Mouse (Mus musculus) kidney, postnatal 0 days (tissue): ENCODE data around the gene Cdkal1. TPM values are rescaled to one million over a fixed set of nuclear protein-coding genes. Genes with fewer than 3 reads are reported as not detected.

Source experiments
- ATAC-seq: fragments of 200-750 bp; cut with Nextera tagmentation; replicated peaks from 2 replicates; pipeline ENCODE4 v1.8.0; 2017; ENCODE audit warnings: low read depth, moderate number of reproducible peaks, moderate TSS enrichment, moderate library complexity; ENCODE audit not compliant: low FRiP score
- DNase-seq: peaks from one replicate; pipeline ENCODE4 v3.0.0-alpha.2; 2016; ENCODE audit warnings: low spot score
- H3K27ac ChIP-seq: fragments of 300-500 bp; sonication (generic); 2 replicates; pipeline ENCODE4 v1.5.1; 2014; ENCODE audit warnings: mild to moderate bottlenecking
- H3K27me3 ChIP-seq: fragments of 300-500 bp; sonication (generic); 2 replicates; pipeline ENCODE4 v1.6.1; 2014; ENCODE audit warnings: low read length, mixed read lengths; ENCODE audit not compliant: insufficient read depth
- H3K36me3 ChIP-seq: fragments of 300-500 bp; sonication (generic); 2 replicates; pipeline ENCODE4 v1.6.1; 2014; ENCODE audit warnings: low read length, mixed read lengths; ENCODE audit not compliant: insufficient read depth
- H3K4me1 ChIP-seq: fragments of 300-500 bp; sonication (generic); replicated peaks from 2 replicates; pipeline ENCODE4 v1.6.1; 2014; ENCODE audit warnings: antibody characterized with exemption, low read length, mixed read lengths; ENCODE audit not compliant: insufficient read depth
- H3K4me2 ChIP-seq: fragments of 300-500 bp; sonication (generic); 2 replicates; pipeline ENCODE4 v1.6.1; 2014; ENCODE audit warnings: mild to moderate bottlenecking, low read length, moderate library complexity, mixed read lengths
- H3K4me3 ChIP-seq: fragments of 300-500 bp; sonication (generic); replicated peaks from 2 replicates; pipeline ENCODE4 v1.5.1; 2014; ENCODE audit warnings: low read depth, low read length
- H3K9ac ChIP-seq: fragments of 300-500 bp; sonication (generic); 2 replicates; pipeline ENCODE4 v1.6.1; 2014; ENCODE audit warnings: low read depth, low read length
- H3K9me3 ChIP-seq: fragments of 300-500 bp; sonication (generic); replicated peaks from 2 replicates; pipeline ENCODE4 v1.6.1; 2016; ENCODE audit warnings: low read length, inconsistent platforms, mixed read lengths
- CTCF ChIP-seq: IDR thresholded peaks from 2 replicates; pipeline ENCODE4 v1.5.1; 2016; ENCODE audit warnings: antibody characterized with exemption, low read depth, mild to moderate bottlenecking, moderate library complexity
- WGBS: fragments of 180-500 bp; shearing (Covaris S2); extraction: QIAGEN DNeasy Blood & Tissue Kit; methylation state at CpG from one replicate; pipeline ENCODE4 v1.1.7; 2014; 5-methylcytosine and 5-hydroxymethylcytosine counted together
- polyA plus RNA-seq: library from polyadenylated mRNA; unstranded; fragments of >200 nt; fragmentation: Nextera tagmentation; extraction: Ambion mirVana; gene quantifications from 2 replicates; pipeline ENCODE4 v1.2.1, GENCODE M21; 2015

Gene Cdkal1
- polyA plus RNA-seq, 1 experiment from 2014 or later, result 30.1 TPM

DNA sequence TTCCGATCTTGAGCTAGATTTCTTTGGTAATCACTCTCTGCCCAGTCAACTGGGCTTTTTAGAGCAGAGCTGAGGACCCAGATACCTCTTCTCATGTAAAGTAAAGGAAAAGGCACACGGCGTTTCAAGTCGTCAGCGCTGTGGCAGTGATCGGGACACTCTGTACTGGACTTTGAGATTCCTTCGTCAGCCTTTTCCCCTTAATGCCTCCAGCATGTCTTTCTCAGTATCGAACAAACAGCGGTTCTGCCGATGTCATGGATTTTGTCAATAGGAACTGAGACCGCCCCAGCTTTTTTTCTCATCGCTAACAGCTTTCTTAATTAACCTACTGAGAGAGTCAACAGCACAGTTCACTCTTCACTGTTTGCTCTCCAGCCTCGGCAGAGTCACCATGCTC, 705.4 kb downstream of the Cdkal1 start:
- H3K27ac ChIP-seq, result no peak overlapping the region
- 84% methylated on average over 13 of the region's 13 CpGs for WGBS
- no peaks in the 10 kb centered on the region for H3K27me3 ChIP-seq
- no peak overlapping the region for H3K4me2 ChIP-seq
- DNase-seq (no peak), ATAC-seq (no peak)
- no peaks in the 10 kb centered on the region for H3K36me3 ChIP-seq
- H3K9me3 ChIP-seq, result no peaks in the 10 kb centered on the region
- H3K9ac ChIP-seq, result no peak overlapping the region
- H3K4me3 ChIP-seq, result no peak overlapping the region
- TF ChIP-seq CTCF, result no peak
- H3K4me1 ChIP-seq, result no peaks in the 10 kb centered on the region

DNA sequence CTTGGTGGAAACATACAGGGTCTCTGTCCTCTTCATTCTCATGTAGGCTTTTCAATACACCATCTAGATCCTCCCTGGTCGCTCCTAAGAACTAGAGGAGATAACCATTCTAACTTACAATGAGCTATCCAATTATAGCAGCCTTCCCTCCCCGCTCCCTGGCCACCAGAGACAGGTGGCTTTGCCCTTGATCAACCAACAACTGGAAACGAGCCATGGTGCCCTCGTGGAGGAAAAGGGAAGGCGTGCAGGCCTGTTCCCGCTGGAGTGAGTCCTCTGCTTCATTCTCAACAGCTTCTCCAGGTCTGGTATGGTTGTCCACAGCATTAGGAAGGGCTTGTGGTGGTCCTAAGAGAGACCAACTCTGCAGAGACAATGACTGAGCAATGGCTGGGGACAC, 706.1 kb downstream of the Cdkal1 start:
- no peak overlapping the region for H3K9ac ChIP-seq
- DNase-seq (no peak), ATAC-seq (no peak)
- H3K27ac ChIP-seq, result no peak overlapping the region
- TF ChIP-seq CTCF, result no peak
- no peak overlapping the region for H3K4me2 ChIP-seq
- H3K4me1 ChIP-seq, result no peaks in the 10 kb centered on the region
- no peaks in the 10 kb centered on the region for H3K36me3 ChIP-seq
- H3K4me3 ChIP-seq, result no peak overlapping the region
- WGBS, result 87% methylated on average over 6 of the region's 6 CpGs
- no peaks in the 10 kb centered on the region for H3K9me3 ChIP-seq
- H3K27me3 ChIP-seq, result no peaks in the 10 kb centered on the region

DNA sequence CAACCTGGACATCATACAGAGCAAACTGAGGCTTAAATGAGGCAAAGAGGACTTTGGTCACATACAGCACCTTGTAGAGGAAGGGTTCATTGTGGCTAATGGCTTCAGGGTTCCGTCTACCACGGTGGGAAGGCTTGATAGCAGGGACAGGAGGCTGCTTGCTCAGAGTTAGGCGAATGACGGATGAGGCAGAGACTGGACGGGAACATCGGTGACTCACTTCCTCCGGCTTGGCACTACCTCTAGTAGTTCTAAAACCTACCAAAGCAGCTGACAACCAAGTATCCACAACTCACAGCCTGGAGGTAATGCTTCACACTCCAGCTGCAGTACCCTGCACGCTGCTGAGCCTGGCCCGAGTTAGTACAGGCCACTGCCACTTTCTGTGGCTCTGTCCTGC, 706.9 kb downstream of the Cdkal1 start:
- Histone ChIP-seq H3K4me1 (no peaks in the 10 kb centered on the region), H3K4me2 (no peak overlapping the region), H3K27me3 (no peaks in the 10 kb centered on the region), H3K9ac (no peak overlapping the region), H3K36me3 (no peaks in the 10 kb centered on the region), H3K4me3 (no peak overlapping the region), H3K27ac (no peak overlapping the region), H3K9me3 (no peaks in the 10 kb centered on the region)
- ATAC-seq, result no peak
- TF ChIP-seq CTCF, result no peak
- DNase-seq, result no peak
- WGBS, result 82% methylated on average over 9 of the region's 9 CpGs

Other genes starting within 250 kb of the Cdkal1 start
- gene E2f3, start 130.4 kb upstream of the Cdkal1 start, polyA plus RNA-seq, result 8.2 and 9.2 TPM in 2 replicates